Mouse (Mus musculus) kidney, embryonic 15.5 days (tissue): ENCODE results near the gene Rmdn2. TPM values are rescaled to one million over a fixed set of nuclear protein-coding genes. Genes with fewer than 3 reads are reported as not detected.

Experiments
- ATAC-seq: fragments of 200-750 bp; cut with Nextera tagmentation; replicated peaks from 2 replicates; pipeline ENCODE4 v1.8.0; 2017; ENCODE audit warnings: moderate TSS enrichment; ENCODE audit not compliant: low FRiP score
- H3K27ac ChIP-seq: fragments of 300-500 bp; sonication (generic); 2 replicates; pipeline ENCODE4 v1.5.1; 2015; ENCODE audit warnings: mild to moderate bottlenecking, inconsistent platforms
- H3K27me3 ChIP-seq: fragments of 300-500 bp; sonication (generic); 2 replicates; pipeline ENCODE4 v1.6.1; 2015; ENCODE audit warnings: inconsistent platforms
- H3K36me3 ChIP-seq: fragments of 300-500 bp; sonication (generic); 2 replicates; pipeline ENCODE4 v1.6.1; 2015; ENCODE audit warnings: inconsistent platforms
- H3K4me1 ChIP-seq: fragments of 300-500 bp; sonication (generic); 2 replicates; pipeline ENCODE4 v1.6.1; 2015; ENCODE audit warnings: inconsistent platforms
- H3K4me2 ChIP-seq: fragments of 300-500 bp; sonication (generic); 2 replicates; pipeline ENCODE4 v1.6.1; 2015; ENCODE audit warnings: moderate library complexity, mild to moderate bottlenecking, inconsistent platforms
- H3K4me3 ChIP-seq: fragments of 300-500 bp; sonication (generic); replicated peaks from 2 replicates; pipeline ENCODE4 v1.5.1; 2015; ENCODE audit warnings: mild to moderate bottlenecking, inconsistent platforms
- H3K9ac ChIP-seq: fragments of 300-500 bp; sonication (generic); 2 replicates; pipeline ENCODE4 v1.6.1; 2015; ENCODE audit warnings: mild to moderate bottlenecking, inconsistent platforms
- H3K9me3 ChIP-seq: fragments of 300-500 bp; sonication (generic); replicated peaks from 2 replicates; pipeline ENCODE4 v1.6.1; 2016; ENCODE audit warnings: inconsistent platforms
- WGBS: fragments of 180-500 bp; shearing (Covaris S2); methylation state at CpG from one replicate; pipeline ENCODE4 v1.1.7; 2015; ENCODE audit warnings: mixed read lengths; 5-methylcytosine and 5-hydroxymethylcytosine counted together
- polyA plus RNA-seq: library from polyadenylated mRNA; unstranded; fragments of >200 nt; fragmentation: Nextera tagmentation; extraction: Ambion mirVana; gene quantifications from 2 replicates; pipeline ENCODE4 v1.2.1, GENCODE M21; 2015

The Rmdn2 gene
- polyA plus RNA-seq, 1 experiment from 2014 or later, result 15.5 TPM

- H3K4me1 ChIP-seq, result peaks cover 14% of the 10 kb centered on the region
- H3K4me3 ChIP-seq, result no peak overlapping the region
- H3K27ac ChIP-seq, result 0 out of 2 replicates have a peak overlapping the region, but pooled peaks have one; percentile 37
- 17% methylated on average over 8 of the region's 8 CpGs for WGBS
- H3K27me3 ChIP-seq, result no peaks in the 10 kb centered on the region
- H3K36me3 ChIP-seq, result no peaks in the 10 kb centered on the region
- no peaks in the 10 kb centered on the region for H3K9me3 ChIP-seq
- ATAC-seq, result peak; percentile 94
- H3K9ac ChIP-seq, result no peak overlapping the region
- no peak overlapping the region for H3K4me2 ChIP-seq
Measured at GRCm38 (mm10) chr17:79598596-79599577, 12.8 kb upstream of the Rmdn2 start.

- Histone ChIP-seq H3K36me3 (no peaks in the 10 kb centered on the region), H3K27ac (no peak overlapping the region), H3K9me3 (no peaks in the 10 kb centered on the region), H3K4me1 (peaks cover 14% of the 10 kb centered on the region), H3K27me3 (no peaks in the 10 kb centered on the region; the same call in 1 of the 2 replicates), H3K4me3 (no peak overlapping the region), H3K9ac (no peak overlapping the region), H3K4me2 (no peak overlapping the region)
- ATAC-seq, result no peak
- 47% methylated on average over 4 of the region's 4 CpGs for WGBS
Measured at GRCm38 (mm10) chr17:79600108-79600507, 11.6 kb upstream of the Rmdn2 start.

GRCm38 (mm10) chr17:79602381-79602780 is 9.3 kb upstream of the Rmdn2 start:
- Histone ChIP-seq H3K9me3 (no peaks in the 10 kb centered on the region), H3K27ac (no peak overlapping the region), H3K4me2 (no peak overlapping the region), H3K9ac (no peak overlapping the region), H3K27me3 (no peaks in the 10 kb centered on the region; the same call in 1 of the 2 replicates), H3K36me3 (no peaks in the 10 kb centered on the region), H3K4me1 (peaks cover 14% of the 10 kb centered on the region), H3K4me3 (no peak overlapping the region)
- ATAC-seq, result no peak
- 65% methylated on average over 5 of the region's 5 CpGs for WGBS

DNA sequence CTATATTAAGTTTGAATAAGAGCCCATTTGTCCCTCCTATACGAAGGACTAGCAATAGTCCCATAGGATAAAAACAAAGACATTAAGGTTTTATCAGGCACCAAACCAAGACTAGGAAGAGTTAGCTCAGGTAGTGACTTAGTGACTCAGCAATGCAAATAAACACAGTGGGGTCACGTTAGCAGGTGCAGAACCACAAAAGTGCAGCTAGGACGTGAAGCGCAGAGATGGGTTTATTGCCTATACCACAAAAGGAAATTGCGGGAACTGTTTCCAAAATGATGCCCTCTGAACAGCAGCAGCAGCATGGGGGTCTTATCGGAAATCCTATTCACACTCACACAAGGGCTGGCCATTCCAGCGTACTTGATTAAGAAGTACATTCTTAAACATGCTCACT is 8.2 kb upstream of the Rmdn2 start:
- Histone ChIP-seq H3K27ac (no peak overlapping the region), H3K4me3 (no peak overlapping the region), H3K36me3 (no peaks in the 10 kb centered on the region), H3K27me3 (no peaks in the 10 kb centered on the region; the same call in 1 of the 2 replicates), H3K9me3 (no peaks in the 10 kb centered on the region), H3K9ac (no peak overlapping the region), H3K4me2 (no peak overlapping the region), H3K4me1 (peaks cover 14% of the 10 kb centered on the region)
- no peak for ATAC-seq
- WGBS, result 77% methylated on average over 7 of the region's 7 CpGs

DNA sequence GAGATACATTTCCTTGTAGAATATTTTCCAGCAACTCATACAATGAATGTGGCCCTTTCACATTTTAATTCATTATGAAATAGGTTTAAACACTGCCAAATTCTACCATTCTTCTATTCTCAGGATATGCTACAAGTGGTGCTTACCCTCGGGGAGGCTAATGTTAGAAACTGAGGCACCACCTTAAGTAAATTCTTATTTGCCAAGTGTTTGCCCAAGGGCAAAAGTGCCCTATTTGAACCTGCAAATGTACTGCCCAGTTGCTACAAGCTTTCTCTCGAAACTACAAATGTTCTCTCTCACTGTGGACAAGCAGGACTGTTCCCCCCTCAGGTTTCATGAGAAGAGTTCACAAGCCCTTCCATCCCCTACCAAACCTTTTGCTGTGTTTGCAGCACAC is 5.9 kb upstream of the Rmdn2 start:
- H3K36me3 ChIP-seq, result no peaks in the 10 kb centered on the region
- no peaks in the 10 kb centered on the region; the same call in 1 of the 2 replicates for H3K27me3 ChIP-seq
- no peaks in the 10 kb centered on the region for H3K9me3 ChIP-seq
- no peak overlapping the region for H3K4me2 ChIP-seq
- H3K4me1 ChIP-seq, result no peaks in the 10 kb centered on the region
- H3K9ac ChIP-seq, result no peak overlapping the region
- no peak overlapping the region for H3K27ac ChIP-seq
- WGBS, result 74% methylated on average over 2 of the region's 2 CpGs
- H3K4me3 ChIP-seq, result no peak overlapping the region
- no peak for ATAC-seq

- no peak overlapping the region for H3K9ac ChIP-seq
- no peaks in the 10 kb centered on the region for H3K27me3 ChIP-seq
- H3K4me2 ChIP-seq, result no peak overlapping the region
- no peak overlapping the region for H3K27ac ChIP-seq
- no peaks in the 10 kb centered on the region for H3K9me3 ChIP-seq
- 95% methylated on average over 1 of the region's 1 CpGs for WGBS
- H3K36me3 ChIP-seq, result no peaks in the 10 kb centered on the region
- ATAC-seq, result no peak
- H3K4me1 ChIP-seq, result peaks cover 4% of the 10 kb centered on the region; the same call in 1 of the 2 replicates
- no peak overlapping the region for H3K4me3 ChIP-seq
Measured at GRCm38 (mm10) chr17:79609697-79610096, 2.0 kb upstream of the Rmdn2 start.

DNA sequence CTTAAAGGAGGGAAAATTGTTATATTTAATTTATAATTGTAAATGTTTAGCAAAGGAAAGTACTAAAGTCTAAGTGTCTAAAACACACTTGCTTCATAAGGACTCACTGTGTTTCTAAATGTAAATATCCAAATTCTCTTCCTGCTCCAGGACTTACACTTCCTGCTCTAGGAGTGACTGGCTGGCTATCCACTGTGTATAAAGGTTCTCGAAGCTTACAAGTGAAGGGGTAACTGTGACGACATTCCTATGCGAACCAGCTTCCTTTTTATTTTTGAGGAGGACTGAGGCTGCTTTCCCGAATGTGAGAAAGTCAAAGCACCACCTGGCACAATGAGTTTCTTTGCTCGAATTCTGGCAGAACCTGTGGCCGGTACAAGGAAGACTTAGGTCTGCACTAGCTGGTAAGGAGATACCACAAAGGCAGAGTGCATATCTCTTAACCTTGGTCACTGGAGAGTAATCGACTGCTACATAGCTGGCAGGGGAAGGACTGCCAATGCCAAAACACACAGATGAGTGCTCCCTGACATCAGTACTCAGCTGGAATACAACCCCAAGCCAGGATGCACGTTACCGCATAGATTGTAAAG is 1.4 kb upstream of the Rmdn2 start:
- H3K27ac ChIP-seq, result no peak overlapping the region
- no peak overlapping the region for H3K4me2 ChIP-seq
- no peak for ATAC-seq
- no peak overlapping the region for H3K9ac ChIP-seq
- no peaks in the 10 kb centered on the region for H3K36me3 ChIP-seq
- no peak overlapping the region for H3K4me3 ChIP-seq
- H3K9me3 ChIP-seq, result no peaks in the 10 kb centered on the region
- H3K27me3 ChIP-seq, result no peaks in the 10 kb centered on the region
- 71% methylated on average over 9 of the region's 9 CpGs for WGBS
- H3K4me1 ChIP-seq, result peaks cover 6% of the 10 kb centered on the region; the same call in 1 of the 2 replicates

DNA sequence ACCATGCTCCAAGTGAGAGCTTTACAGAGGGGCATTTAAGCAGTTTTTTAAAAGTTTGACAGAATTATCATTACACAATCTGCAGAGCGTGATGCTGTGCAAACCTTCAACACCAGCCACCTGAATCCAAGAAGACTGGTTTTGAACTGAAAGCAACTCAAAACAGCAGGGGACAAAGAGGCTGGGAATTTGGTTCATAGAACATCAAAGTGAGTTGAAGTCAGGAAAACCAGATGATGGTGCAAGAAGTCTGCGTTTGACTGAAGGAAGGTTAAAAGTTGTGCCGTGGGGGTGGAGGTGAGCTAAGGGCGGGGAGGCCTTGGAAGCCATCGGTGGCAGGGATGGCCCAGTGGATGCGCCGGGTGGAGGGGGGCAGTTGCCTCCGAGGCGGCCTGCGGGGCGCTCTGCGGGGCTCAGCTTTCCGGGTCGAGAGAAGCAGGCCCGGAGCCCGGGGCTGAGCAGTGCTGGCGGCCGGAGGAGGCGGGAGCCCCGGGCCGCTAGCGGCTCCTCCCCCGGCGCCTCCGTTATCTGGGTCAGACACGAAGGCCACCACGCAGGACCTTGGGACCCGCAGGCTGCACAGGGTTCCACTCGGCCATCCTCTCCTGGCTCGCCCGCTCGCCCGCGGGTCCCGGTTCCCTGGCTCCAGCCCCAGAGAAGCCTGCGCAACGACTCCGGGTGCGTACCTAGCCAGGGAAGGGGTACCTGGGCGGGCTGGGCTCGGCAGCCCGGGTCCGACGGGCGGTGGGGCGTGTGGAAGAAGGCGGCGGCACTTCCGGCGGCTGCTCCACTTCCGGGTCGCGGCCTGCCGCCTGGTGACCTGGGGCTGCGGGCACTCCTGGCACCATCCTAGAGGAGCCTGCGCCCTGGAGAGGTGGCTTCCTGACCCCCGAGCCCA is 3.3 kb downstream of the Rmdn2 start:
- H3K9ac ChIP-seq, result peak overlapping the region; percentile 76
- peak overlapping the region; percentile 86 for H3K4me3 ChIP-seq
- no peaks in the 10 kb centered on the region for H3K36me3 ChIP-seq
- no peaks in the 10 kb centered on the region for H3K9me3 ChIP-seq
- WGBS, result 2% methylated on average over 46 of the region's 57 CpGs
- ATAC-seq, result peak; percentile 91
- no peaks in the 10 kb centered on the region for H3K27me3 ChIP-seq
- H3K4me2 ChIP-seq, result peak overlapping the region; percentile 79
- peaks cover 6% of the 10 kb centered on the region; the same call in 1 of the 2 replicates for H3K4me1 ChIP-seq
- H3K27ac ChIP-seq, result peak overlapping the region; percentile 89

GRCm38 (mm10) chr17:79615897-79616296 is 4.2 kb downstream of the Rmdn2 start:
- Histone ChIP-seq H3K4me1 (peaks cover 6% of the 10 kb centered on the region; the same call in 1 of the 2 replicates), H3K4me2 (peak overlapping the region; percentile 79), H3K9ac (no peak overlapping the region), H3K27ac (no peak overlapping the region), H3K9me3 (no peaks in the 10 kb centered on the region), H3K36me3 (no peaks in the 10 kb centered on the region), H3K27me3 (no peaks in the 10 kb centered on the region), H3K4me3 (peak overlapping the region; percentile 86)
- ATAC-seq, result no peak
- WGBS, result 73% methylated on average over 9 of the region's 9 CpGs

GRCm38 (mm10) chr17:79616621-79617020 is 5.0 kb downstream of the Rmdn2 start:
- no peak overlapping the region for H3K27ac ChIP-seq
- no peaks in the 10 kb centered on the region for H3K9me3 ChIP-seq
- 73% methylated on average over 4 of the region's 4 CpGs for WGBS
- no peaks in the 10 kb centered on the region for H3K36me3 ChIP-seq
- no peak overlapping the region for H3K4me2 ChIP-seq
- H3K4me1 ChIP-seq, result peaks cover 6% of the 10 kb centered on the region; the same call in 1 of the 2 replicates
- H3K27me3 ChIP-seq, result no peaks in the 10 kb centered on the region
- ATAC-seq, result no peak
- no peak overlapping the region for H3K4me3 ChIP-seq
- H3K9ac ChIP-seq, result no peak overlapping the region

DNA sequence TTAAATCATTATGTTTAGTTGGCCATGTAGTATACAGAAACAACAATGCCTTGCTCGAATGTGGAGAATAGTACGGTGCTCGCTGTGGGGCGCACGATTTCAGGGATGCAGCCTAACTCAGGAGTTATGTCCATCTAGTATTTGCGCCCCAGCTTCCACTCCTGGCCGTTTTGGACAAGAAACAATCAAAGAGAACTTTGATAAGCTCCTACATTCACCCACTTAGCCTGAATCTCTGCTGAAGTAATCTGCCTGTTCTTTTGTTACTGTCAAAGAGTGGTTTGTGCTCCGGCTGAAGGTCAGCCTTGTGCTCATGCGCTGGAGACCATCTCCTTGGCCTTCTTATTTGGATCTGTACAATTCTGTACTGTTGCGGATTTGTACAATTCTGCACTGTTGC is 6.8 kb downstream of the Rmdn2 start:
- no peaks in the 10 kb centered on the region for H3K9me3 ChIP-seq
- no peak overlapping the region for H3K27ac ChIP-seq
- H3K4me3 ChIP-seq, result no peak overlapping the region
- H3K9ac ChIP-seq, result no peak overlapping the region
- no peak for ATAC-seq
- no peak overlapping the region for H3K4me2 ChIP-seq
- no peaks in the 10 kb centered on the region; the same call in 1 of the 2 replicates for H3K36me3 ChIP-seq
- peaks cover 6% of the 10 kb centered on the region; the same call in 1 of the 2 replicates for H3K4me1 ChIP-seq
- WGBS, result 88% methylated on average over 10 of the region's 10 CpGs
- H3K27me3 ChIP-seq, result no peaks in the 10 kb centered on the region
